ENCODE assay signal across 25 mouse cellular contexts in the genomic region with DNA sequence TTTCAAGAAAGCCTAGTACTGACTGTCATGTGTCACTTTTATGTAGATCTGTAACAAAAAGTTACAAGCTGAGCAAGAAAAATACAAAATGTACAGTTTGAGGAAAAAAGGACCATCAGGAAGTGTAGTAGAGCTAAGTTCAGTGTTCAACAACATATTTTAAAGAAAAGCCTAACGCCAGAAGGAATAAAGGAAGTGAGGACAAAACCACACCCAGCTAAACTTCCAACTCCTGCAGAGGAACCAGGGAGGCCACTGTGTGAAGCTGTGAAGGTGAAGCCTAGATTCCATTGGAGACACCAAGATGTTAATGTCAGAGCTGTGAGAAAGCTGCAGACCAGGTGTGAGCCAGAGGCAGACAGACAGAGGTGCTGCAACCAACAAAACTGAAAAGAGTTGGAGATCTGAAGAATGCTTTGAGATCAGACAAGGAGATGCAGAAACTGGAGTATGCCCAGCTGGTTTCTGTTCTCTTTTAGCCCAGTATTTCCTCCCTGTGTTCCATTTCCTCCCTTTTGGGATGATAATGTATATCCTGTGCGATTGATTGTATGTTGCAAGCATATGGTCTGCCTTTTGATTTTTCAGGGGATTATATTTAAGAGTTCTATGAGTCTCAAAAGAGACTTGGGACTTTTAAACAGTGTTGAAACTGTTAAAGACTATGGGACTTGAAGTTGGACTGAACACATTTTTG. TPM values are rescaled to one million over a fixed set of nuclear protein-coding genes. Genes with fewer than 3 reads are reported as not detected.
DNase-seq lines count a peak whose midpoint lies in the region; ATAC-seq and TF ChIP-seq lines count a peak whose summit lies in the region.
"Had no signal": no experiment of that assay in that cellular context is flagged by ENCODE, and none has a peak within 500 bp of the region (broad histone marks: within the 10 kb centered on the region; RNA-seq: fewer than 3 reads in every experiment).

No protein-coding gene starts in this region.

- peak; percentile 70 for DNase-seq in heart, adult 11 months
- DNase-seq in limb, embryonic 10.5 days (ENCODE audit: low spot score), result peak; percentile 7
- no peak for DNase-seq in adrenal gland, postnatal 10 days
- no peak for DNase-seq in retina, embryonic 14.5 days (ENCODE audit: low spot score)
- DNase-seq: adrenal gland, adult 2 months; adrenal gland, postnatal 25 days; cerebellum, adult 2 months; cerebellum, adult 9-11 months; cerebellum, postnatal 25 days; embryo, embryonic 11 days; gastrocnemius, postnatal 14 days; heart, adult 2 months had no signal

- peaks cover 5% of the 10 kb centered on the region for H3K9me3 ChIP-seq in heart, embryonic 11.5 days (replicated peaks; ENCODE audit: control insufficient read depth, low read length)
- no peaks in the 10 kb centered on the region for H3K9me3 ChIP-seq in limb, embryonic 10.5 days (replicated peaks)
- 0 out of 2 replicates have a peak, but pooled peaks cover 4% of the 10 kb centered on the region for H3K9me3 ChIP-seq in intestine, postnatal 0 days (ENCODE audit: control insufficient read depth)
- H3K9me3 ChIP-seq: embryonic facial prominence, embryonic 10.5 days; forebrain, embryonic 12.5 days; forebrain, embryonic 15.5 days; heart, embryonic 10.5 days; hindbrain, embryonic 12.5 days; hindbrain, embryonic 15.5 days; intestine, embryonic 15.5 days had no signal

- H3K4me3 ChIP-seq in heart, embryonic 11.5 days (ENCODE audit: low read depth, low read length), result no peak overlapping the region
- no peak overlapping the region for H3K4me3 ChIP-seq in limb, embryonic 10.5 days
- H3K4me3 ChIP-seq in intestine, postnatal 0 days (ENCODE audit: low read depth, low read length), result no peak overlapping the region
- H3K4me3 ChIP-seq: embryonic facial prominence, embryonic 10.5 days; embryonic facial prominence, embryonic 13.5 days; erythroblast, embryonic 14.5 days; forebrain, embryonic 12.5 days; forebrain, embryonic 15.5 days; heart, adult 2 months; heart, embryonic 10.5 days; hindbrain, embryonic 12.5 days; hindbrain, embryonic 15.5 days; intestine, embryonic 15.5 days had no signal

- 92% methylated on average over 2 of the region's 2 CpGs for WGBS in heart, embryonic 11.5 days (ENCODE audit: insufficient replicate concordance)
- WGBS in limb, embryonic 10.5 days, result 94% methylated on average over 2 of the region's 2 CpGs
- 92% methylated on average over 2 of the region's 2 CpGs for WGBS in intestine, postnatal 0 days

- no peaks in the 10 kb centered on the region for H3K4me1 ChIP-seq in heart, embryonic 11.5 days (ENCODE audit: control insufficient read depth, insufficient read depth, low read length)
- peaks cover 3% of the 10 kb centered on the region; the same call in 1 of the 2 replicates for H3K4me1 ChIP-seq in limb, embryonic 10.5 days
- H3K4me1 ChIP-seq in intestine, postnatal 0 days (replicated peaks; ENCODE audit: control insufficient read depth, insufficient read depth, low read length), result no peaks in the 10 kb centered on the region
- H3K4me1 ChIP-seq: embryonic facial prominence, embryonic 13.5 days; forebrain, embryonic 12.5 days; forebrain, embryonic 15.5 days; heart, embryonic 10.5 days; hindbrain, embryonic 12.5 days; hindbrain, embryonic 15.5 days; intestine, embryonic 15.5 days had no signal

- no peak for TF ChIP-seq CTCF in intestine, postnatal 0 days (IDR thresholded peaks at IDR 0.05; ENCODE audit: low read depth)

- no peak overlapping the region for H3K27ac ChIP-seq in heart, embryonic 11.5 days (ENCODE audit: low read depth, low read length)
- H3K27ac ChIP-seq in limb, embryonic 10.5 days, result no peak overlapping the region
- H3K27ac ChIP-seq in intestine, postnatal 0 days (ENCODE audit: low read depth, low read length), result no peak overlapping the region
- H3K27ac ChIP-seq: embryonic facial prominence, embryonic 10.5 days; embryonic facial prominence, embryonic 13.5 days; forebrain, embryonic 12.5 days; forebrain, embryonic 15.5 days; heart, adult 2 months; heart, embryonic 10.5 days; hindbrain, embryonic 12.5 days; hindbrain, embryonic 15.5 days; intestine, embryonic 15.5 days had no signal

- no peak overlapping the region for H3K9ac ChIP-seq in heart, embryonic 11.5 days (ENCODE audit: low read depth, low read length)
- H3K9ac ChIP-seq in intestine, postnatal 0 days (ENCODE audit: low read depth, low read length), result no peak overlapping the region
- H3K9ac ChIP-seq: embryonic facial prominence, embryonic 13.5 days; forebrain, embryonic 12.5 days; forebrain, embryonic 15.5 days; hindbrain, embryonic 12.5 days; hindbrain, embryonic 15.5 days; intestine, embryonic 15.5 days had no signal

- no peak overlapping the region for H3K4me2 ChIP-seq in heart, embryonic 11.5 days
- no peak overlapping the region for H3K4me2 ChIP-seq in intestine, postnatal 0 days (replicated peaks; ENCODE audit: low read depth)
- H3K4me2 ChIP-seq: embryonic facial prominence, embryonic 13.5 days; forebrain, embryonic 12.5 days; forebrain, embryonic 15.5 days; hindbrain, embryonic 12.5 days; hindbrain, embryonic 15.5 days; intestine, embryonic 15.5 days had no signal

- H3K36me3 ChIP-seq in heart, embryonic 11.5 days (ENCODE audit: control insufficient read depth, insufficient read depth, low read length), result peaks cover 12% of the 10 kb centered on the region
- H3K36me3 ChIP-seq in limb, embryonic 10.5 days, result peaks cover 48% of the 10 kb centered on the region
- H3K36me3 ChIP-seq in intestine, postnatal 0 days (ENCODE audit: control insufficient read depth, insufficient read depth), result peaks cover 10% of the 10 kb centered on the region; the same call in 1 of the 2 replicates

- no peaks in the 10 kb centered on the region for H3K27me3 ChIP-seq in heart, embryonic 11.5 days (ENCODE audit: control insufficient read depth, insufficient read depth, low read length)
- no peaks in the 10 kb centered on the region for H3K27me3 ChIP-seq in limb, embryonic 10.5 days (ENCODE audit: low read depth, poor library complexity, severe bottlenecking)
- no peaks in the 10 kb centered on the region for H3K27me3 ChIP-seq in intestine, postnatal 0 days (replicated peaks; ENCODE audit: control insufficient read depth, insufficient read depth, low read length)
- H3K27me3 ChIP-seq: embryonic facial prominence, embryonic 13.5 days; forebrain, embryonic 12.5 days; forebrain, embryonic 15.5 days; hindbrain, embryonic 12.5 days; hindbrain, embryonic 15.5 days; intestine, embryonic 15.5 days had no signal

- ATAC-seq in heart, embryonic 11.5 days (replicated peaks; ENCODE audit: insufficient number of reproducible peaks, low FRiP score, low TSS enrichment), result no peak
- ATAC-seq in megakaryocyte progenitor cell, adult 5-6 weeks (replicated peaks; ENCODE audit: poor library complexity), result peak; percentile 42; the same call in 1 of the 2 replicates
- ATAC-seq in intestine, postnatal 0 days, result no peak
- ATAC-seq: forebrain, embryonic 15.5 days; intestine, embryonic 15.5 days had no signal

RNA-seq across cellular contexts. Expression of a gene that starts 5.1 kb away (rescaled TPM):
- 61.2 and 71.6 TPM in 2 replicates for polyA plus RNA-seq in heart, embryonic 11.5 days (2014; fragmentation: Nextera tagmentation; extraction: Ambion mirVana)
- polyA plus RNA-seq in limb, embryonic 10.5 days (2016; fragmentation: Nextera tagmentation; extraction: Ambion mirVana), result 115 and 132 TPM in 2 replicates
- total RNA-seq in megakaryocyte progenitor cell, adult 5-6 weeks (2015), result 43.6 and 49.5 TPM in 2 replicates
- total RNA-seq in megakaryocyte progenitor cell, adult 5-6 weeks (2017), result 14.0 and 24.2 TPM in 2 replicates
- polyA plus RNA-seq in intestine, postnatal 0 days (2015; fragmentation: Nextera tagmentation; extraction: Ambion mirVana), result 53.2 and 56.6 TPM in 2 replicates
- total RNA-seq in adrenal gland, postnatal 10 days (2021), result 10 to 100 TPM; 32.3 to 34.6 TPM

RNA-seq across cellular contexts. Expression of a gene that starts 51.9 kb away (rescaled TPM):
- 0.45 and 0.49 TPM in 2 replicates for polyA plus RNA-seq in heart, embryonic 11.5 days (2014; fragmentation: Nextera tagmentation; extraction: Ambion mirVana)
- polyA plus RNA-seq in limb, embryonic 10.5 days (2016; fragmentation: Nextera tagmentation; extraction: Ambion mirVana), result 0.26 and 0.95 TPM in 2 replicates
- not detected in 2 replicates for total RNA-seq in megakaryocyte progenitor cell, adult 5-6 weeks (2015)
- total RNA-seq in megakaryocyte progenitor cell, adult 5-6 weeks (2017), result 0.17 TPM in 1 of 2 replicates, not detected in the other
- 7.2 and 7.8 TPM in 2 replicates for polyA plus RNA-seq in intestine, postnatal 0 days (2015; fragmentation: Nextera tagmentation; extraction: Ambion mirVana)
- 1 to 10 TPM; 3.3 to 3.8 TPM for total RNA-seq in adrenal gland, postnatal 10 days (2021)
- total RNA-seq: hematopoietic stem cell, adult 5-6 weeks had no signal
- polyA plus RNA-seq: erythroblast, embryonic 14.5 days had no signal

Comparison
In these comparisons a context has a peak if more than half of its experiments do, and no peak if none do; other contexts are left out.
1. DNase-seq: peak in heart, adult 11 months (single experiment) and limb, embryonic 10.5 days (single experiment); none in adrenal gland, postnatal 10 days (single experiment) and retina, embryonic 14.5 days (single experiment).